Mouse (Mus musculus): ENCODE results near the gene Anxa3. TPM values are rescaled to one million over a fixed set of nuclear protein-coding genes. Genes with fewer than 3 reads are reported as not detected.
A peak's percentile ranks its signal among the peaks of the same experiment; 100 is the strongest.

Gene Anxa3
- 1,000 to 10,000 TPM in 14 of 26 experiments, 100 to 1,000 TPM in 12; 421 to 2,075 (median 1,106) TPM for total RNA-seq (2018; cell fraction: chromatin; rRNA removed)
- total RNA-seq (2018; cell fraction: cytosol; rRNA removed): 100 to 1,000 TPM in 16 of 26 experiments, 10 to 100 TPM in 10; 55.5 to 339 (median 182) TPM
- 1,000 to 10,000 TPM in 1 of 26 experiments, 100 to 1,000 TPM in 25; 162 to 1,029 (median 579) TPM for total RNA-seq (2018; cell fraction: nucleus; rRNA removed)
- polyA plus RNA-seq (2018): 299 to 390 TPM (median 368 TPM) in 3 replicates

GRCm38 (mm10) chr5:96792936-96793718 is at the start of gene Anxa3:
TSS of gene Anxa3 (plus strand) at chr5:96793339.
- Histone ChIP-seq H3K36me3 (ENCODE audit: inconsistent target) (0 out of 2 replicates have a peak, but pooled peaks cover 6% of the 10 kb centered on the region), H3K4me3 (ENCODE audit: inconsistent target) (peak within 1 kb of the TSS; percentile 92), H3K79me2 (ENCODE audit: inconsistent target) (peaks cover 43% of the 10 kb centered on the region), H3K27ac (peak within 1 kb of the TSS; percentile 86)
- 12% methylated on average over 25 of the region's 26 CpGs for WGBS (ENCODE audit: missing documents)

DNA sequence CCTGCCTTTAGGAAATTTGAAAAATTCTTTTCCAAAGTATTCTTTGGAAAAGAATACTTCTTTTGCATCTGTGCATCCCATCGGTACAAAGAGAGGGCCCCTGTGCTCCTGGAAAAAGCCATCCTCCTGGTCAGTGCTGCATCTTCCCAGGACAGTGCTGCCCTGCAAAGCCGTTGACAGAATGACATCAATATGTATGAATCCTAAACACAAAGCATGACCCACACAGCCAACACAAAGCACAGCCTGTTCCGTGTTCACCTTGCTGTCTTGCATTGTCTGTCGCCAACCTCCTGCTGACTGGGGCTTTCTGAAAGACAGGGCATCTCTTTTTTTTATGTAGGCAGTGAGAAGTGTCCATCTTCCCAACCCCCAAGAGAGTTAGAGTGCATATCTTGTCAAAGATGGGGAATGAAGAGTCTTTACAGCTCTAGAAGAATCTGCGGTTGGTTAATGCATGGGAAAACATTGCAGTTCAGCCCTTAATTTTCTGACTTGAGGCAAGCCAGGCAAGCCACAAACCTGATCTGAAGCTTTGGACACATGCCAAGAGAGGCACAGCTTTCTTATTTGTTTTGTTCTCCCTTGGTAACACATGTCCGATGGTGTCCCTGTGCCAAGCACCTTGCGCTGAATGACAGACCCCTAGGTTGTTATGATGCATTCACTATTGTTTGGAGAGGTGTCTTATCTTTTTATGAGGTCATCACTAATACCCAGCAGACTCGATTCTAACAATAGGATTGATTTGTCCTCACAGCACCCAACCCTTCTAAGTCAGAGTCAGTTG is 45.7 kb upstream of the Anxa3 start:
- Histone ChIP-seq H3K79me2 (ENCODE audit: inconsistent target) (no peaks in the 10 kb centered on the region), H3K36me3 (ENCODE audit: inconsistent target) (no peaks in the 10 kb centered on the region), H3K4me3 (ENCODE audit: inconsistent target) (no peak overlapping the region), H3K27ac (no peak overlapping the region)
- WGBS (ENCODE audit: missing documents): 89% methylated on average over 8 of the region's 8 CpGs

- Histone ChIP-seq H3K4me3 (ENCODE audit: inconsistent target) (no peak overlapping the region), H3K27ac (no peak overlapping the region), H3K36me3 (ENCODE audit: inconsistent target) (no peaks in the 10 kb centered on the region), H3K79me2 (ENCODE audit: inconsistent target) (no peaks in the 10 kb centered on the region)
- WGBS (ENCODE audit: missing documents): 90% methylated on average over 7 of the region's 7 CpGs
Observed at GRCm38 (mm10) chr5:96757615-96758014, 35.5 kb upstream of the Anxa3 start.

DNA sequence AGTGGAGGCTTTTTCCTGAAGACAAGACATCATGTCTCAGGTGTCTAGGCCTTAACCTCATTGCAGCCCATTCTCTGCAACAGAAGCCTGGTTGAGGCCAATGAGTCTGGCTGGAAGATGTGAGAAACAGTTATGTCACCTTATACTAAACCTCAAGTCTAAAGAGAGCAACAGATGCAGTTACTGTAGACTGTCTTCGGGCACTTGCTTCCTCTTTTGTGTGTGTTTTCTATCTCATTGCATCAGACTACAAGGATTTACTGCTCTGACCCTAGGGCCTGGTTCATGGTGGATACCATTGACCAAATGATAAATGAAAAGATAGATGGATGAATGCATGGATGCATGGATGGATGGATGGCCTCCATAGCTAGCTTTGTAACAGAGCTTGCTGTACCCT is 31.1 kb upstream of the Anxa3 start:
- H3K79me2 ChIP-seq (ENCODE audit: inconsistent target): no peaks in the 10 kb centered on the region
- no peak overlapping the region for H3K4me3 ChIP-seq (ENCODE audit: inconsistent target)
- no peak overlapping the region for H3K27ac ChIP-seq
- no peaks in the 10 kb centered on the region for H3K36me3 ChIP-seq (ENCODE audit: inconsistent target)
- 18% methylated on average over 1 of the region's 1 CpGs for WGBS (ENCODE audit: missing documents)

GRCm38 (mm10) chr5:96768846-96769471 is 24.2 kb upstream of the Anxa3 start:
- Histone ChIP-seq H3K79me2 (ENCODE audit: inconsistent target) (no peaks in the 10 kb centered on the region), H3K27ac (no peak overlapping the region), H3K4me3 (ENCODE audit: inconsistent target) (no peak overlapping the region), H3K36me3 (ENCODE audit: inconsistent target) (no peaks in the 10 kb centered on the region)
- WGBS (ENCODE audit: missing documents): 71% methylated on average over 10 of the region's 10 CpGs

GRCm38 (mm10) chr5:96783506-96784288 is 9.4 kb upstream of the Anxa3 start:
- H3K79me2 ChIP-seq (ENCODE audit: inconsistent target): no peaks in the 10 kb centered on the region
- no peak overlapping the region for H3K4me3 ChIP-seq (ENCODE audit: inconsistent target)
- WGBS (ENCODE audit: missing documents): 74% methylated on average over 14 of the region's 14 CpGs
- no peak overlapping the region for H3K27ac ChIP-seq
- no peaks in the 10 kb centered on the region for H3K36me3 ChIP-seq (ENCODE audit: inconsistent target)

DNA sequence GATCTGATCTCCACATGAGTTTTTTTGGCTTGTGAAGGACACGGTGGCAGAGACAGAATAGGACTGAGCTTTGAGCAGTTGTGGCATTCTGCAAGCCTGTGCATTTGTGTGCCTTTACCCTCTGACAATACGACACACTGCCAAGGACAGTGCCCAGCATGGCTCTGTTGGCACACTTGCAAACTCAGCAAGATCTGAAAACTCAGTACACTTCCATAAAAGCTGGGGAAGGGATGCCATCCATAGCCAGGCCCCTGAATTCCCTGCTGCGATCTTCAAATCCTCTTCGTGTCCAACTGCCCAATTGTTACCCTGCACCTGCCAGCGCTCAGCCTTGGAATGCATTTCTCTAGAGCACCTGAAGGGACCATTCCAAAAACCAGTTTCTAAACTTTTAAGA is 8.0 kb upstream of the Anxa3 start:
- H3K27ac ChIP-seq: no peak overlapping the region
- no peak overlapping the region for H3K4me3 ChIP-seq (ENCODE audit: inconsistent target)
- H3K79me2 ChIP-seq (ENCODE audit: inconsistent target): no peaks in the 10 kb centered on the region
- WGBS (ENCODE audit: missing documents): 94% methylated on average over 5 of the region's 5 CpGs
- no peaks in the 10 kb centered on the region for H3K36me3 ChIP-seq (ENCODE audit: inconsistent target)

- Histone ChIP-seq H3K27ac (peak overlapping the region; percentile 86), H3K79me2 (ENCODE audit: inconsistent target) (peaks cover 36% of the 10 kb centered on the region), H3K4me3 (ENCODE audit: inconsistent target) (peak overlapping the region; percentile 92), H3K36me3 (ENCODE audit: inconsistent target) (no peaks in the 10 kb centered on the region)
- 5% methylated on average over 9 of the region's 9 CpGs for WGBS (ENCODE audit: missing documents)
Observed at GRCm38 (mm10) chr5:96792422-96792821, 717 bp upstream of the Anxa3 start.

DNA sequence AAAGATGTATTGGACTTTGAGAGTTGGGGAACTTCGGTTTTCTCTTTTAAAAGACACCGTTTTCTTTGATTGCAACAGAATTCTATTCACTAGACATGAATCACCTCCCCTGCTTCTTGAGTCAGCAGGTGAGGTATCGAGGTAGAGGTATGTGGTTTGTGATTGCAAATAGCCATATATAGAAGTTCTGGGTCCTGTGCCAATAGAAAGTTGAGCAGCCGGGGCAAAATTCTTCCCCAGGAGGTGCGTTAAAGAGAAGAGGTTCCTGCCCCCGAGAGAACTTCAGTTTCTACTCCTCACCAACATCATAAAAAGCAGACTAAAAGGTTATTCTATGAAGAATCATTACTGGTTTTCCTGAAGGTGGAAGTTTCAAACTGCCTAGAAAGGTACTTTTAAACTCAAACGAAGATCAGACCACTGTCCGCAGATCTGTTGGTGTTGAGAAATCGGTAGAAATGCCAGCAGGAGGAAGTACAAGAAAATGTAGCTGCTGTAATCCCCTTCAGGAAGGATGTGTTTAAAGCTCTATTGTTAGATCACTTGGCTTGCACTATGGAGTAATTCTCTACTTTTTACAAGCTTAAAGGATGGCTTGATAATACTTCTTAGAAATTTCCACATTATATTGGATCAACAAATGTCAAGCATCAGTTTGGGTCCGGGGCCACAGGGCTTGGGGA is 955 bp downstream of the Anxa3 start:
- H3K36me3 ChIP-seq (ENCODE audit: inconsistent target): peaks cover 15% of the 10 kb centered on the region; the same call in 1 of the 2 replicates
- peak overlapping the region; percentile 92 for H3K4me3 ChIP-seq (ENCODE audit: inconsistent target)
- peak overlapping the region; percentile 86 for H3K27ac ChIP-seq
- 3% methylated on average over 10 of the region's 10 CpGs for WGBS (ENCODE audit: missing documents)
- peaks cover 53% of the 10 kb centered on the region for H3K79me2 ChIP-seq (ENCODE audit: inconsistent target)

DNA sequence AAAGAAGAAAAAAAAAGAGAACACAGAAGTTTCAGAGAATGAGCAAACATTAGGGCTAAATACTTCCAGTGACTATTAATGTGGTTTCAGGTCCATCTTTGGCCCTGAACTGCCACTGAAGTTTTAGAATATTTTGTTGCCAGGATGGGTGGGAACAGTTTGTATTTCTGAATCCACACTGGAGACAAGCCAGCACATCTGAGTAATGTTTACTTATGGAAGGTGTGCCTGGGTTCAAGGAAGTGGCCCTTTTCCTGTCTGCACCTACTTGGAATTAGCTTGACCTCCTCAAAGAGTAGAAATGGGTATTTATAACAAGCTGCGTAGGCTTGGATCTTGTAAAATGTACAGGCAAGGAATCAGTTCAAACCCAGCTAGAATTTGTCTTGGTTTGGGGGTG is 2.6 kb downstream of the Anxa3 start:
- Histone ChIP-seq H3K79me2 (ENCODE audit: inconsistent target) (peaks cover 69% of the 10 kb centered on the region), H3K36me3 (ENCODE audit: inconsistent target) (peaks cover 19% of the 10 kb centered on the region; the same call in 1 of the 2 replicates), H3K4me3 (ENCODE audit: inconsistent target) (no peak overlapping the region), H3K27ac (no peak overlapping the region)
- 80% methylated on average over 1 of the region's 1 CpGs for WGBS (ENCODE audit: missing documents)

GRCm38 (mm10) chr5:96797465-96797864 is 4.3 kb downstream of the Anxa3 start:
- 85% methylated on average over 6 of the region's 6 CpGs for WGBS (ENCODE audit: missing documents)
- Histone ChIP-seq H3K4me3 (ENCODE audit: inconsistent target) (no peak overlapping the region), H3K79me2 (ENCODE audit: inconsistent target) (peaks cover 86% of the 10 kb centered on the region), H3K36me3 (ENCODE audit: inconsistent target) (peaks cover 19% of the 10 kb centered on the region; the same call in 1 of the 2 replicates), H3K27ac (no peak overlapping the region)

GRCm38 (mm10) chr5:96799165-96799564 is 6.0 kb downstream of the Anxa3 start:
- Histone ChIP-seq H3K27ac (no peak overlapping the region), H3K79me2 (ENCODE audit: inconsistent target) (peaks cover 94% of the 10 kb centered on the region), H3K4me3 (ENCODE audit: inconsistent target) (no peak overlapping the region), H3K36me3 (ENCODE audit: inconsistent target) (peaks cover 19% of the 10 kb centered on the region; the same call in 1 of the 2 replicates)
- 92% methylated on average over 9 of the region's 9 CpGs for WGBS (ENCODE audit: missing documents)

DNA sequence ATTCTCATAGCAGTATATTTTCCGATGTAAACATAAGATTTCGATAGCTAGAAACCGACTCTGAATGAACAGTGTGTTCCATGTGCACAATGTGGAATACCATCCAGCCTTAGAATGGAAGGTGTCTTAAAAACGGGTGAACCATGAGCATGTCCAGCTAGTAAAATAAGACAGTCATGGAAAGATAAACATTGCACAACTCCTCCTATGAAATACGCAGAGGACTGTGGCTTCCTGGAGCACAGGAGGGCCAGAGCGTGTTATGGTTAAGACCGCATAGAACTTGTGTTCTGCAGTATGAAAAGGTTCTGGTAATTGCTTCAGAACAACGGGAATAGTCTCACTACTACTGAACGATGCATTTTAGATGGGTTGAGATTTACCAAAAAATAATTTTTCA is 6.8 kb downstream of the Anxa3 start:
- H3K36me3 ChIP-seq (ENCODE audit: inconsistent target): peaks cover 19% of the 10 kb centered on the region; the same call in 1 of the 2 replicates
- WGBS (ENCODE audit: missing documents): 79% methylated on average over 7 of the region's 9 CpGs
- no peak overlapping the region for H3K27ac ChIP-seq
- no peak overlapping the region for H3K4me3 ChIP-seq (ENCODE audit: inconsistent target)
- peaks cover 97% of the 10 kb centered on the region for H3K79me2 ChIP-seq (ENCODE audit: inconsistent target)
